Mouse (Mus musculus) kidney, adult 2 months (tissue): ENCODE results near the gene Pde2a. TPM values are rescaled to one million over a fixed set of nuclear protein-coding genes. Genes with fewer than 3 reads are reported as not detected.

Experiments
- DNase-seq: peaks from one replicate; pipeline ENCODE4 v3.0.0; 2021
- H3K27ac ChIP-seq: fragments of 200-500 bp; 2 replicates; pipeline ENCODE4 v1.5.1; 2012; ENCODE audit warnings: low read depth, low read length, control low read depth, inconsistent platforms; ENCODE audit not compliant: insufficient read depth
- H3K27me3 ChIP-seq: fragments of 200-500 bp; replicated peaks from 2 replicates; pipeline ENCODE4 v1.6.1; 2012; ENCODE audit warnings: mild to moderate bottlenecking, moderate library complexity, low read length, inconsistent platforms; ENCODE audit not compliant: control insufficient read depth, insufficient read depth
- H3K36me3 ChIP-seq: fragments of 200-500 bp; 2 replicates; pipeline ENCODE4 v1.6.1; 2012; ENCODE audit warnings: mild to moderate bottlenecking, moderate library complexity, low read length, inconsistent platforms; ENCODE audit not compliant: control insufficient read depth, insufficient read depth
- H3K4me1 ChIP-seq: fragments of 200-500 bp; 2 replicates; pipeline ENCODE4 v1.6.1; 2011; ENCODE audit warnings: low read length; ENCODE audit not compliant: control insufficient read depth, insufficient read depth
- H3K4me3 ChIP-seq: fragments of 200-500 bp; 2 replicates; pipeline ENCODE4 v1.5.1; 2011; ENCODE audit warnings: mild to moderate bottlenecking, low read depth, low read length, control low read depth; ENCODE audit not compliant: insufficient read depth
- CTCF ChIP-seq: fragments of 200-500 bp; conservative IDR thresholded peaks from 2 replicates; pipeline ENCODE4 v1.5.1; 2011; ENCODE audit warnings: low read depth, mild to moderate bottlenecking, control low read depth, low read length, moderate library complexity, mixed read lengths; ENCODE audit not compliant: insufficient read depth, insufficient read length
- POLR2A ChIP-seq: fragments of 200-500 bp; IDR thresholded peaks from one replicate; pipeline ENCODE4 v1.6.1; 2011; ENCODE audit warnings: low read depth, low read length, control low read depth
- WGBS: fragments of 180-500 bp; shearing (Covaris S2); methylation state at CpG from one replicate; pipeline ENCODE4 v1.1.7; 2018; 5-methylcytosine and 5-hydroxymethylcytosine counted together
- polyA plus RNA-seq: library from polyadenylated mRNA; depleted of rRNA; stranded (reverse); fragments of >200 nt; gene quantifications from 2 replicates; pipeline ENCODE4 v1.2.3, GENCODE M21; 2012

The Pde2a gene
- polyA plus RNA-seq, 1 experiment = 28.6 TPM

- H3K36me3 ChIP-seq = no peaks in the 10 kb centered on the region
- TF ChIP-seq CTCF (no peak), POLR2A (no peak)
- no peaks in the 10 kb centered on the region for H3K4me1 ChIP-seq
- no peaks in the 10 kb centered on the region for H3K27me3 ChIP-seq
- no peak overlapping the region for H3K27ac ChIP-seq
- DNase-seq = no peak
- no peak overlapping the region for H3K4me3 ChIP-seq
- WGBS = 45% methylated on average over 4 of the region's 4 CpGs
Measured at GRCm38 (mm10) chr7:101479841-101480240, 58.4 kb downstream of the Pde2a start.

- DNase-seq = peak; percentile 56
- Histone ChIP-seq H3K27me3 (no peaks in the 10 kb centered on the region), H3K36me3 (no peaks in the 10 kb centered on the region), H3K4me3 (no peak overlapping the region), H3K4me1 (no peaks in the 10 kb centered on the region), H3K27ac (peak overlapping the region; percentile 18; the same call in 1 of the 2 replicates)
- 32% methylated on average over 6 of the region's 6 CpGs for whole genome bisulfite sequencing
- TF ChIP-seq CTCF (no peak), POLR2A (no peak)
Measured at GRCm38 (mm10) chr7:101480671-101481070, 59.2 kb downstream of the Pde2a start.

- no peaks in the 10 kb centered on the region for H3K4me1 ChIP-seq
- H3K36me3 ChIP-seq = no peaks in the 10 kb centered on the region
- no peaks in the 10 kb centered on the region for H3K27me3 ChIP-seq
- TF ChIP-seq POLR2A (no peak), CTCF (no peak)
- no peak overlapping the region for H3K4me3 ChIP-seq
- 0 out of 2 replicates have a peak overlapping the region, but pooled peaks have one; percentile 30 for H3K27ac ChIP-seq
- 23% methylated on average over 8 of the region's 8 CpGs for WGBS
- DNase-seq = peak; percentile 76
Measured at GRCm38 (mm10) chr7:101481872-101482498, 60.5 kb downstream of the Pde2a start.

DNA sequence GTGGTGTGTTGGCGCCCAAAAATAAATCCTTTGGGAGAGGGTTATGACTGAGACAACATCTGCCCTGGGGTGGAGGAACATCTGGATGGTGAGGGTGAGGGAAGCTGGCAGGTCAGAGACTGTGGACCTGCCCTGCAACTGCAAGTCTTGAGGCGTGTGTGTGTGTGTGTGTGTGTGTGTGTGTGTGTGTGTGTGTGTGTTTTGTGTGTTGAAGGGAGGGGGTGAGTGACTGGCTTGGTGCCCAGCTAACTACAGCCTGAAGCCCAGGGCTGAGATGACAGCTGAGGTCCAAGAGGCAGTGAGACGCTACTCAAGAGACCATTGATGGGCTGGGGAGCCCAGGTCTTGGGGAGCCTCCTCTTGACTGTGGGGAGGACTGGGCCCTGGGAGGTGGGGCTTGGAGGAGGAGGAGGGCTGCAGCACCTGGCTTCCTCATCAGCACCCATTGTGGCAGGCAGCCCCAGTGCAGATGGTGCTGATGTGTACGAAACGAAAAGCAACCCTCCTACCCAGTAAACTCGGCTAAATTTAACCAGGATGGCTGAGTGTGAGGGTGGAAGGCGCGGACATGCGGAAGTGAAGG, 61.1 kb downstream of the Pde2a start:
- no peaks in the 10 kb centered on the region for H3K27me3 ChIP-seq
- no peaks in the 10 kb centered on the region for H3K36me3 ChIP-seq
- TF ChIP-seq CTCF = no peak
- no peak for TF ChIP-seq POLR2A
- no peak overlapping the region for H3K4me3 ChIP-seq
- H3K27ac ChIP-seq = no peak overlapping the region
- WGBS = 26% methylated on average over 9 of the region's 9 CpGs
- no peaks in the 10 kb centered on the region for H3K4me1 ChIP-seq
- no peak for DNase-seq

- Histone ChIP-seq H3K36me3 (no peaks in the 10 kb centered on the region), H3K4me3 (no peak overlapping the region), H3K27ac (no peak overlapping the region), H3K4me1 (no peaks in the 10 kb centered on the region), H3K27me3 (no peaks in the 10 kb centered on the region)
- 36% methylated on average over 9 of the region's 9 CpGs for WGBS
- TF ChIP-seq CTCF (no peak), POLR2A (no peak)
- no peak for DNase-seq
Measured at GRCm38 (mm10) chr7:101483498-101484115, 62.1 kb downstream of the Pde2a start.

DNA sequence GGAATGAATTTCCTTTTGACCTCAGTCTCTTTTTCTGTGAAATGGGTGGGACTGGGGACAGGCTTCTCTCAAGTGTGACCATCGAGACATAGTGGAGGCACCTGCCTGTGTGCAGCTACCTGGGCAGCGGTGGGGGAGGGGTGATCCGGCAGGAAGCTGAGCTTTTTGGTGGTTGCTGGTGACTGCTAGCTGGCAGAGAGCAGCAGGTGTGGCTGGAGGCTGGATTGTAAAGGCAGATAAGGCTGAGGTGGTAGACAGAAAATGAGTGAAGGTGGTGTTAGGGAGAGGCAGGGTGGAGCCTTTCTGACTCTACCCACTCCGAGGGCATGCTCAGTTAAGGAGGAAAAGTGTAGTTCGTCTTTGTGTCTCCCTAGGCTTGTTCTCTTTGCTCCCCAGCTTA, 65.6 kb downstream of the Pde2a start:
- DNase-seq = no peak
- Histone ChIP-seq H3K36me3 (no peaks in the 10 kb centered on the region), H3K4me3 (no peak overlapping the region), H3K4me1 (no peaks in the 10 kb centered on the region), H3K27ac (no peak overlapping the region), H3K27me3 (no peaks in the 10 kb centered on the region)
- WGBS = 79% methylated on average over 5 of the region's 5 CpGs
- TF ChIP-seq CTCF (no peak), POLR2A (no peak)

- H3K36me3 ChIP-seq = no peaks in the 10 kb centered on the region
- no peak overlapping the region for H3K27ac ChIP-seq
- no peak overlapping the region for H3K4me3 ChIP-seq
- peak; percentile 77 for DNase-seq
- no peaks in the 10 kb centered on the region for H3K4me1 ChIP-seq
- WGBS = 32% methylated on average over 4 of the region's 4 CpGs
- no peaks in the 10 kb centered on the region for H3K27me3 ChIP-seq
- no peak for TF ChIP-seq CTCF
- no peak for TF ChIP-seq POLR2A
Measured at GRCm38 (mm10) chr7:101490952-101491351, 69.5 kb downstream of the Pde2a start.
